In the genomic region with DNA sequence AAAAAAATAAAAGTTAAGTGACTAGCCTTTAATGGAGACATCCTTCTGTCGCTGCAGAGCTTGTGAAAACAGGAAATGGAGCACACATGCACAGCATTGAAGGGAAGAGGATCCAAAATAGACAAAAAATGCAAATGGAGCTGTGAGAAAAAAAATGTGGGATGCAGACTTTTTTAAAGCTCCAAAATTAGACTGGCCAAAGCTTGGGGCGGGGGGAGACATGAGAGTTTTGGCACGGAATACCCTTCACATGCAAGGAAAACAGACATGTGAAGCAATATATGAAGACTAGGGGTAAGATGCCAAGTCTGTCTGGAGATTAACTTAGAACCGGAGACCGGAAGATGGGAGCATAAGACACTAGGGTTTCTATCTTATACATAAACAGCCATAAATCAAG, we compare ENCODE assay signal across 14 mouse cellular contexts.
"Had no signal": no experiment of that assay in that cellular context is flagged by ENCODE, and none has a peak within 500 bp of the region (broad histone marks: within the 10 kb centered on the region; RNA-seq: fewer than 3 reads in every experiment).

No protein-coding gene starts in this region.

- ATAC-seq: intestine, embryonic 15.5 days; liver, postnatal 0 days had no signal

- H3K9me3 ChIP-seq: intestine, embryonic 15.5 days; liver, embryonic 13.5 days; megakaryocyte, embryonic 14.5 days; midbrain, embryonic 12.5 days; stomach, embryonic 15.5 days had no signal

- H3K4me1 ChIP-seq: intestine, embryonic 15.5 days; liver, embryonic 13.5 days; megakaryocyte, embryonic 14.5 days; midbrain, embryonic 12.5 days; stomach, embryonic 15.5 days had no signal

- H3K9ac ChIP-seq: intestine, embryonic 15.5 days; liver, embryonic 13.5 days; liver, postnatal 0 days; midbrain, embryonic 12.5 days; stomach, embryonic 15.5 days had no signal

- DNase-seq: kidney, adult 2 months; kidney, postnatal 10 days; liver; liver, embryonic 13.5 days; liver, postnatal 0 days; right cerebral cortex, postnatal 14 days; thymus, adult 2 months; thymus, postnatal 25 days had no signal

- H3K4me2 ChIP-seq: intestine, embryonic 15.5 days; liver, embryonic 13.5 days; midbrain, embryonic 12.5 days; stomach, embryonic 15.5 days had no signal

- H3K27ac ChIP-seq: intestine, embryonic 15.5 days; left cerebral cortex, adult 2 months; liver, embryonic 13.5 days; macrophage; midbrain, embryonic 12.5 days; stomach, embryonic 15.5 days had no signal

- H3K36me3 ChIP-seq: intestine, embryonic 15.5 days; liver, embryonic 13.5 days; midbrain, embryonic 12.5 days; stomach, embryonic 15.5 days had no signal

- H3K4me3 ChIP-seq: intestine, embryonic 15.5 days; left cerebral cortex, adult 2 months; liver, embryonic 13.5 days; megakaryocyte, embryonic 14.5 days; midbrain, embryonic 12.5 days; stomach, embryonic 15.5 days had no signal

- H3K27me3 ChIP-seq: intestine, embryonic 15.5 days; liver, embryonic 13.5 days; megakaryocyte, embryonic 14.5 days; midbrain, embryonic 12.5 days; stomach, embryonic 15.5 days had no signal
